Mouse (Mus musculus): ENCODE results near the gene Alkbh5. TPM values are rescaled to one million over a fixed set of nuclear protein-coding genes. Genes with fewer than 3 reads are reported as not detected.
A peak's percentile ranks its signal among the peaks of the same experiment; 100 is the strongest.
"Not testable (repeated sequence)": the region's sequence is repeated elsewhere in the genome, so short reads cannot be mapped to it uniquely, and the experiment has no call there.

The Alkbh5 gene
- polyA plus RNA-seq, 1 experiment from 2014 or later: 39.1 TPM

DNA sequence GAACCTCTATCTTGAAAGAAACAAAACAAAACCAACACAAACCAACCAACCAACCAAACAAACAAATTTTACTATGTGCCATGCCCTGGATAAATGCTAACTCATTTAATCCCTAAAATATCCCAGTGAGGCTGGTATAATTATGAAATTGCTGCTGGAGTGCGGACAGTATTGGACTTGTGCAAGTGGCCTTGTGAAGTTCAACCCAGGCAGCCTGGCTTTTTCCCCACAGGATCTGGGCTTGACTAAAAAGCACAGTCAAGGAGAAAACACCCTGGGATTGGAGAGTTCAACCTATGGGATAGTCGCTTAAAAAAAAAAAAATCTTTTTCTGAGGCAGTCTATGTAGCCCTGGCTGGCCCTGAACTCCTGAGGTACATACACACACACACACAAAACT, 505 bp upstream of the Alkbh5 start:
- Histone ChIP-seq H3K27ac (replicated peaks) (peak overlapping the region; percentile 94), H3K9me3 (no peaks in the 10 kb centered on the region), H3K4me1 (peaks cover 24% of the 10 kb centered on the region), H3K4me3 (peak overlapping the region; percentile 97), H3K27me3 (replicated peaks; ENCODE audit: low read depth, poor library complexity, severe bottlenecking) (no peaks in the 10 kb centered on the region), H3K36me3 (replicated peaks) (peaks cover 6% of the 10 kb centered on the region)
- DNase-seq (ENCODE audit: low spot score): no peak
- 87% methylated on average over 2 of the region's 2 CpGs for WGBS

DNA sequence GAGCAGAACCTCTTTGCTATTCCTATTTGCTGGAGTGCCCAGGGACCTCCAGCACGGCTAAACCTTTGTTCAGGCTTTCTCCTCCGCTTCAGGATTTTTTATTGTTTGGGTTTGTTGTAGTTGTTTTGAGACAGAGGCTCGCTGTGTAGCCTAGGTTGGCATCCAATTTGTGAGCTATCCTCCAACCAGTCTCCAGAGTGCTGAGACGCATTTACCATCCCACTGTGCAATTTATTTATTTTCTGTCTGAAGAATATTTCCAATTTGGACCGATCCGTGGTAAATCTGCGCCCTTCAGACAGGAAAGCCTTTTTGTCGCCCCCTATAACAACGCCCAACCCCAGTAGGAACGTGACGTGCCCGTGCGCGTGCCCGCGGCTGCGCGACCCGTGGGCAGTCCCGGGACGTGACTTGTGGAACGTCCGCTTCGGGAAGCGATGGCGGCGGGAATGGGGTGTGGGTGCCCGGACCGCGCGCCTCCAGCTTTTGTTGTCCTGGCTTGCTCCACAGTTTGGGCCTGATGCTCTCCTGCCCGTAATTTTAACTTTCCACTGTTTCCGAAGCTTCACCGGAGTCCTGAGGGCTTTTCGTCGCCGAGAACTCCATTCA, 782 bp downstream of the Alkbh5 start:
- H3K4me1 ChIP-seq: peaks cover 34% of the 10 kb centered on the region
- DNase-seq (ENCODE audit: low spot score): peak; percentile 95
- H3K9me3 ChIP-seq: no peaks in the 10 kb centered on the region
- peaks cover 9% of the 10 kb centered on the region for H3K36me3 ChIP-seq (replicated peaks)
- WGBS: under 1% methylated on average over 37 of the region's 37 CpGs
- H3K4me3 ChIP-seq: peak overlapping the region; percentile 97
- peak overlapping the region; percentile 94 for H3K27ac ChIP-seq (replicated peaks)
- H3K27me3 ChIP-seq (replicated peaks; ENCODE audit: low read depth, poor library complexity, severe bottlenecking): no peaks in the 10 kb centered on the region

DNA sequence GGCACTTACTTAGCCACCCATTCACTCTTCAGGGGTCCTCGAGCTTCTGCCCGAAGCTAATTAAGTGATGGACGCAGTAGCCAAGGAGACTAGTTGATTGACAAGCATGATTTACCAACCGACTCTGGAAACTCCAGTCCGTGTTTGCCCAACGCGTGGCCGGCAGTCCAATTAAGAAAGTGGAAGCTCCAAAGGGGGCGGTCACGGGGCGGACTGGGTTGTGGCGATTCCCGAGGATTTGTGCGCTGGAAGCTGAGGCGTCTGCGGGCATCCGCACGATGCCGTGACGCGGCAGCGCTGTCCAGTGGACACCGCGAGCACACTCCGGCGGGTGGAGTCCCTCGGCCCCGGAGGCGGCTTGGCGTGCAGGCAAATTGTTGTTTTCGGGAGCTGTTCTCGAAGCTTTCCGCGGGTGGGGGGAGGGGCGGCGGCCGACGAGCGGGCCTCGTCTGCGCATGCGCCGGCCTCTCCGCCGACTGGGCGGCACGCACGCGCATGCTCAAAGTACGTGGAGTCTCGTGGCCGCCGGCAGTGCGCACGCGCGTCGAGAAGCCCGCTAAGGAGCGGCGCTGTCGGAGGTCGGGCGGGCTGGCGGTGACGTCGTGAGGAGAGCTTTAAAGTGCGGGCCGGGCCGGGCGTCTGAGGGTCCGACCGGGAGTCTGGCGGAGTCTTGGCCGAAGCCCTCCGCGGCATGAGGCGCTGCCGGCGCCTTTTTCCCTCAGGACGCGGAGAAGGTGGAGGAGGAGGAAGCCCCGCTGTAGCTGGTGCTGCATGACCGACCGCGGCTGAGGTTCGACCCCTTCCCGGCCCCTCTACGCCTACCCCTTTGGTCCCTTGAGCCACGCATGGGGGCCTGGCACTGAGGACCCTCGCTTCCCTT, 1.5 kb downstream of the Alkbh5 start:
- Histone ChIP-seq H3K27me3 (replicated peaks; ENCODE audit: low read depth, poor library complexity, severe bottlenecking) (no peaks in the 10 kb centered on the region), H3K4me1 (peaks cover 38% of the 10 kb centered on the region), H3K9me3 (no peaks in the 10 kb centered on the region), H3K4me3 (peak overlapping the region; percentile 97), H3K36me3 (replicated peaks) (peaks cover 17% of the 10 kb centered on the region), H3K27ac (replicated peaks) (peak overlapping the region; percentile 94)
- peak; percentile 98 for DNase-seq (ENCODE audit: low spot score)
- WGBS: under 1% methylated on average over 91 of the region's 91 CpGs

DNA sequence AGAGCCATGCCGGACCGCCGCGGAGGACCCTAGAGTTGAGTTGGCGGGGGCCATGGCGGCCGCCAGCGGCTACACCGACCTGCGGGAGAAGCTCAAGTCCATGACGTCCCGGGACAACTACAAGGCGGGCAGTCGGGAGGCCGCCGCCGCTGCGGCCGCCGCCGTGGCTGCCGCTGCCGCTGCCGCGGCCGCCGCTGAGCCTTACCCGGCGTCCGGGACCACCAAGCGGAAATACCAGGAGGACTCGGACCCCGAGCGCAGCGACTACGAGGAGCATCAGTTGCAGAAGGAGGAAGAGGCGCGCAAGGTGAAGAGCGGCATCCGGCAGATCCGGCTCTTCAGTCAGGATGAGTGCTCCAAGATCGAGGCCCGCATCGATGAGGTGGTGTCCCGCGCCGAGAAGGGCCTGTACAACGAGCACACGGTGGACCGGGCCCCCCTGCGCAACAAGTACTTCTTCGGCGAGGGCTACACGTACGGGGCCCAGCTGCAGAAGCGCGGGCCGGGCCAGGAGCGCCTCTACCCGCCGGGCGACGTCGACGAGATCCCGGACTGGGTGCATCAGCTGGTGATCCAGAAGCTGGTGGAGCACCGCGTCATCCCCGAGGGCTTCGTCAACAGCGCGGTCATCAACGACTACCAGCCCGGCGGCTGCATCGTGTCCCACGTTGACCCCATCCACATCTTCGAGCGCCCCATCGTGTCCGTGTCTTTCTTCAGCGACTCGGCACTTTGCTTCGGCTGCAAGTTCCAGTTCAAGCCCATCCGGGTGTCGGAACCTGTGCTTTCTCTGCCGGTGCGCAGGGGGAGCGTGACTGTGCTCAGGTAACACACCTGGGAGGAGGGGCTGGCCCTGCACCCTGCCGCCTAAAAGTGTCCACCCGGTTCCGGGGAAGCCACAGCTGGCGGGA, 2.4 kb downstream of the Alkbh5 start:
- Histone ChIP-seq H3K27ac (replicated peaks) (peak overlapping the region; percentile 94), H3K36me3 (replicated peaks) (peaks cover 26% of the 10 kb centered on the region), H3K9me3 (no peaks in the 10 kb centered on the region), H3K4me1 (peaks cover 43% of the 10 kb centered on the region), H3K4me3 (peak overlapping the region; percentile 97), H3K27me3 (replicated peaks; ENCODE audit: low read depth, poor library complexity, severe bottlenecking) (no peaks in the 10 kb centered on the region)
- under 1% methylated on average over 93 of the region's 93 CpGs for WGBS
- DNase-seq (ENCODE audit: low spot score): peak; percentile 66

DNA sequence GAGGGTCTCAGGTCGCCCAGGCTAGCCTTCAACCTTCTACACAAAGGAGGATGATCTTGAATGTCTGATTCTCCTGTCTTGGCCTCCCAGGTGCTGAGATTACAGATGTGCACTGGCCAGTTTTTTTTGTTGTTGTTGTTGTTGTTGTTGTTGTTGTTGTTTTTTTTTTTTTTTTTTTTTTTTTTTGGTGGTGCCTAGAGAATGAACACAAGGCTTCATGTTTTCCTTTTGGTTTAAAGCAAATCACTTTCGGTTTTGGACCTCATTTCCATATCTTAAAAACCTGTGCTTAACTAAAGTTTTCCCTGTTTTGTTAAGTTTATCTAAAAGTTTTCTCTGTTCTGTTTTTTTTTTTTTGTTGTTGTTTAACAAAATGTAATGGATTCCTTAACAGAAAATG, 3.4 kb downstream of the Alkbh5 start:
- H3K9me3 ChIP-seq: no peaks in the 10 kb centered on the region
- H3K27me3 ChIP-seq (replicated peaks; ENCODE audit: low read depth, poor library complexity, severe bottlenecking): no peaks in the 10 kb centered on the region
- peaks cover 48% of the 10 kb centered on the region for H3K4me1 ChIP-seq
- 10% methylated on average over 2 of the region's 2 CpGs for WGBS
- peak overlapping the region; percentile 97 for H3K4me3 ChIP-seq
- DNase-seq (ENCODE audit: low spot score): no peak
- peak overlapping the region; percentile 94 for H3K27ac ChIP-seq (replicated peaks)
- H3K36me3 ChIP-seq (replicated peaks): peaks cover 33% of the 10 kb centered on the region

DNA sequence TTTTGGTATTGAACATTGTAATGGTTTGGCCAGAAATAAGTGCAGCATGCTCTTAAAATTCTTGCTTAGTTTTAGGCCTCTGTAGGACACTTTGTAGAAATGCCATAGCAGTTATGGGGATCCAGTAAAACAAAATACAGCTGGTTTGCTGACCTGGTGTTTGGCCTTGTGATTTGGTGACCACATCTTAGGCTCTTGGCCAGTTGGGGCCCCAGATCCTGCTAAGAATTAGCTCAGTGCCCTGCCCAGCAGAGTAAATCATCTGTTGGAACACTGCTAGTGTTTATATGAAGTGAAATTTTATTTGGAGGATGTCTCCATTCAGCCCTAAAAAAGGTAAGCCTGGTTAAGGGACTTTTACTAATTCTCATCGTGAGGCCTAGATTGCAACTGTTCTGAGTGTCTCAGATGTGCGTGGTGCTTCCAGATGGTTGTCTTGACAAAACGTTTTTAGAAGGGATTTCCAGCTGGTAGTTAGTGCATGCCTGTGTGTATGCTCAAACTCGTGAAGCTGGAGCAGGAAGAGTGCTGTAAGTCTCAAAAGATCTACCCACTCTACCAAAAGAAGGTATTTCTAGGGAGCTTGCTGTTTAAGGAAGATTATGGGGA, 3.9 kb downstream of the Alkbh5 start:
- WGBS: 19% methylated on average over 4 of the region's 4 CpGs
- no peak overlapping the region; the same call in 1 of the 2 replicates for H3K27ac ChIP-seq (replicated peaks)
- H3K27me3 ChIP-seq (replicated peaks; ENCODE audit: low read depth, poor library complexity, severe bottlenecking): no peaks in the 10 kb centered on the region
- H3K36me3 ChIP-seq (replicated peaks): peaks cover 37% of the 10 kb centered on the region
- no peak for DNase-seq (ENCODE audit: low spot score)
- H3K4me3 ChIP-seq: peak overlapping the region; percentile 97
- no peaks in the 10 kb centered on the region for H3K9me3 ChIP-seq
- peaks cover 48% of the 10 kb centered on the region for H3K4me1 ChIP-seq

DNA sequence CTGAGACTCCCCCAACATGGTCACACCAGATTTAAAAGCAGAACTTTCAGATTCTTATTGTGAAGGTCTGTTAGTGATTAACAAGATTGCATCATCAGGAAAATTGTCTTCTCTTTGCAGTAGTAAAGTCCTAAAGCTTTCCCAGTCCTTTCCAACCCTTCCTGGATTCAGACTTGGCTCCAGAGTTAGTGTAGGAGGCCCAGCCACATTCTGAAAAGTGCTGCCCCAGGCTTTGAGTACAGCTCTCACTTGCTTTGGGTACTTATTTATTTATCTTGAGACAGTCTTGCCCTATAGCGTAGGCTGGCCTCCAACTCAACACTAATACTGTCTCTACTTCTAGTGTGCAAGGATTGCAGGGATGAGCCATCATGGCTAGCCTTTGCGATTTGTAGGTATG, 4.6 kb downstream of the Alkbh5 start:
- Histone ChIP-seq H3K36me3 (replicated peaks) (peaks cover 43% of the 10 kb centered on the region), H3K4me1 (peaks cover 44% of the 10 kb centered on the region), H3K4me3 (peak overlapping the region; percentile 97), H3K27ac (replicated peaks) (no peak overlapping the region), H3K27me3 (replicated peaks; ENCODE audit: low read depth, poor library complexity, severe bottlenecking) (no peaks in the 10 kb centered on the region), H3K9me3 (no peaks in the 10 kb centered on the region)
- 60% methylated on average over 2 of the region's 2 CpGs for WGBS
- no peak for DNase-seq (ENCODE audit: low spot score)

DNA sequence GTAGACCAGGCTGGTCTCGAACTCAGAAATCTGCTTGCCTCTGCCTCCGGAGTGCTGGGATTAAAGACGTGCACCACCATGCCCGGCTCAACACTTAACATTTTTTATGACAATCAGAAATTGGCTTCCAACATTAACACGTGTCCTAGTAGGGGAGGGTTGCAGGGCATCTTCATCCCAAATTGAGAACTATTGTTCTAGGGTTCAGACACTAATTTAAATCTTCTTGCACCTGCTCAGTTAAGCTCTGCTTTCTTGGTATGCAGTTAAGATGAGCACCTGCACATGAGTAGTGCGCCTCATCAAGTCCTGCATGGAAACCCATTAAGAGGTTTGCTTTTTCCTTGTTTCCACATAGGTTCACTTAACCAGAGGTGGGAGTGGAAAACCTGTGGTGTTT, 5.7 kb downstream of the Alkbh5 start:
- H3K36me3 ChIP-seq (replicated peaks): peaks cover 54% of the 10 kb centered on the region
- 90% methylated on average over 6 of the region's 6 CpGs for WGBS
- H3K9me3 ChIP-seq: no peaks in the 10 kb centered on the region
- H3K27me3 ChIP-seq (replicated peaks; ENCODE audit: low read depth, poor library complexity, severe bottlenecking): no peaks in the 10 kb centered on the region
- H3K27ac ChIP-seq (replicated peaks): no peak overlapping the region
- H3K4me3 ChIP-seq: no peak overlapping the region
- no peak for DNase-seq (ENCODE audit: low spot score)
- H3K4me1 ChIP-seq: peaks cover 34% of the 10 kb centered on the region

DNA sequence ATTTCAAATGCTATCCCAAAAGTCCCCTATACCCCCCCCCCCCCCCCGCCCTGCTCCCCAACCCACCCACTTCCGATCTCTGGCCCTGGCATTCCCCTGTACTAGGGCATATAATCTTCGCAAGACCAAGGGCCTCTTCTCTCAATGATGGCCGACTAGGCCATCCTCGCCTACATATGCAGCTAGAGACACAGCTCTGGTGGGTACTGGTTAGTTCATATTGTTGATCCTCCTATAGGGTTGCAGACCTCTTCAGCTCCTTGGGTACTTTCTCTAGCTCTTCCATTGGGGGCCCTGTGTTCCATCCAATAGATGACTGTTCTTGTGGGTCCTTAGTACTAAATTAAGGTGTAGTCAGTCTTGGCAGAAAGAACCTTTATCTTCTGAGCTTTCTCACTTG, 7.0 kb downstream of the Alkbh5 start:
- not testable (repeated sequence) for H3K9me3 ChIP-seq; H3K27me3 ChIP-seq (replicated peaks; ENCODE audit: low read depth, poor library complexity, severe bottlenecking); H3K4me3 ChIP-seq; DNase-seq (ENCODE audit: low spot score); H3K27ac ChIP-seq (replicated peaks)
- Histone ChIP-seq H3K36me3 (replicated peaks) (peaks cover 68% of the 10 kb centered on the region), H3K4me1 (peaks cover 34% of the 10 kb centered on the region)
- WGBS: 87% methylated on average over 5 of the region's 5 CpGs

DNA sequence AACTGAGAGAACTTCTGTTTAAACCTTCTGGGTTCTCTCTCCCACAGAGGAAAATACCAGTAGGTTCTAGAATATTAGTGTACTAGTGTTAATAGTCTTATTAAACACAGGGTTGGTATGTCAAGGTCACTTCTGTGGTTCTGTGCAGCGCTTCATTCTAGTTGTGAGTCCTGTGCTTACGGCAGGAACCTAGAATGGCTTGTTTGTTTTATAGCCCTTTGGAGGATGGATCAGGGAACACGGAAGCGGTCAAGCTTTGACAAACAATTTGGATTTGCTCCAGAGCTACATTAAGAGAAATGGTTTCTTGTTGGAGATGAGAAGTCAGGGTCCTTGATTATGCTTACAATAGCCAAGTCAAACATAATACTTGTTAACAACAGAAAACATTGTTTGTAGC, 9.3 kb downstream of the Alkbh5 start:
- no peaks in the 10 kb centered on the region for H3K9me3 ChIP-seq
- WGBS: 92% methylated on average over 4 of the region's 4 CpGs
- H3K27ac ChIP-seq (replicated peaks): no peak overlapping the region
- no peaks in the 10 kb centered on the region for H3K27me3 ChIP-seq (replicated peaks; ENCODE audit: low read depth, poor library complexity, severe bottlenecking)
- DNase-seq (ENCODE audit: low spot score): no peak
- H3K36me3 ChIP-seq (replicated peaks): peaks cover 84% of the 10 kb centered on the region
- H3K4me1 ChIP-seq: peaks cover 27% of the 10 kb centered on the region
- H3K4me3 ChIP-seq: no peak overlapping the region

DNA sequence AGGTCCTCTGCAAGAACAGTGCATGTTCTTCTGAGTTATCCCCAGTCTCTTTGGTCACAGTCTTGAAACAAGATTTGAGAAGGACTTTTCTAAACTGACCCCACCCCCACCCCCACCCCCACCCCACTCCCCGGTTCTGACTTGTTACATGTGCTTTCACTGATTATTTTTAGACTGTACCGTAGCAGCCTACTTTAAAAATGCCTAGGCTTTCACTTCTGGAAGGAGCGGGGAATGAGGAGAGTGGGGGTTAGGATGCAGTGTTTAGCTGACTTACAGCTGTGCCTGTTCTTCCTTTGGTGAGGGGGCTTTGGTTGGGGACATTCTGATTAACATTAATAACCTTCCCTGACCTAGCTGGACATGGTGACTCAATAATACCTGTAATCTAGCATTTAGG, 11.9 kb downstream of the Alkbh5 start:
- peaks cover 96% of the 10 kb centered on the region for H3K36me3 ChIP-seq (replicated peaks)
- 98% methylated on average over 3 of the region's 3 CpGs for WGBS
- DNase-seq (ENCODE audit: low spot score): no peak

DNA sequence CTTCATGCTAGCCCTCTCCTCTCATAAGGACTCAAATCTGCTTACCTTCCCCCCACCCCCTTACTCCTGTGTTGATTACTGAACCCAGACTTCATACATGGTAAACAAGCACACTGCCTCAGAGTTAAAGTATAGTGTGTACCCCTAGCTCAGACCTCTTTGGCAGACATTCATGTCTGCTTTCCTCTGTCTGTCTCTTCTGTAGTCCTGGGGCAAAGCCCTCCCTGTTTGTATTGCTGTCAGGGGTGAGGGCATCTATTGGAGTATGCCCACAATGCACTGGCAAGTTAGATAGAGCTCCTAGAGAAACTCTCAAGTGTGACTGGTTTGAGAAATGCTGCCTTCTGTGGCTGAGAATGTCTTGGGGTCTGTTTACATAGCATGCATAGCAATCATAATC, 16.9 kb downstream of the Alkbh5 start:
- Histone ChIP-seq H3K4me3 (no peak overlapping the region), H3K27me3 (replicated peaks; ENCODE audit: low read depth, poor library complexity, severe bottlenecking) (no peaks in the 10 kb centered on the region), H3K9me3 (no peaks in the 10 kb centered on the region), H3K27ac (replicated peaks) (no peak overlapping the region), H3K4me1 (no peaks in the 10 kb centered on the region), H3K36me3 (replicated peaks) (peaks cover 99% of the 10 kb centered on the region)
- no peak for DNase-seq (ENCODE audit: low spot score)

More for the DNA sequence above, 11.9 kb downstream of the Alkbh5 start:
- Histone ChIP-seq H3K4me1 (peaks cover 10% of the 10 kb centered on the region), H3K9me3 (no peaks in the 10 kb centered on the region), H3K27ac (replicated peaks) (no peak overlapping the region), H3K4me3 (no peak overlapping the region), H3K27me3 (replicated peaks; ENCODE audit: low read depth, poor library complexity, severe bottlenecking) (no peaks in the 10 kb centered on the region)

Data from embryonic facial prominence, embryonic 10.5 days (tissue).